Mouse (Mus musculus) liver, embryonic 14.5 days (tissue): ENCODE measurements around the gene Mpnd.

ENCODE experiments used
- CTCF ChIP-seq: IDR thresholded peaks from 2 replicates; pipeline ENCODE4 v1.5.1; 2016; ENCODE audit warnings: antibody characterized with exemption, low read depth, control low read depth
- EP300 ChIP-seq: IDR thresholded peaks from 2 replicates; pipeline ENCODE4 v1.6.1; 2016; ENCODE audit warnings: antibody characterized with exemption, low read depth

GRCm38 (mm10) chr17:55986030-55986961 is 19.2 kb upstream of the Mpnd start, which contains the start of gene Fsd1:
- TF ChIP-seq EP300 (no peak), CTCF (no peak)
